Mouse (Mus musculus) ES-E14 (cell line): ENCODE measurements at regions not wholly inside any gene's neighbourhood (a gene's known extent, or its start where the extent isn't known, plus 50 kb on each side); places are given as distances from the start of the nearest gene placed in this dataset.

Source experiments
- DNase-seq: peaks from one replicate; pipeline ENCODE4 v3.0.0-alpha.2; 2013; ENCODE audit warnings: low read depth, low spot score
- H3K27ac ChIP-seq: 2 replicates; pipeline ENCODE4 v1.5.1; 2012; ENCODE audit warnings: low read depth, mild to moderate bottlenecking, low read length, moderate library complexity, mixed read lengths; ENCODE audit not compliant: poor library complexity, insufficient read depth, severe bottlenecking
- H3K36me3 ChIP-seq: 2 replicates; pipeline ENCODE4 v1.6.1; 2012; ENCODE audit warnings: mild to moderate bottlenecking, low read length, moderate library complexity, mixed read lengths; ENCODE audit not compliant: control insufficient read depth, poor library complexity, insufficient read depth, severe bottlenecking
- H3K4me1 ChIP-seq, 2 experiments: fragments of 150-350 bp in 1 of 2; sonication (generic) in 1 of 2; 2 replicates each; pipeline ENCODE4 v1.6.1; 2012; ENCODE audit warnings: low read length in 2 of 2, mild to moderate bottlenecking in 1 of 2, mixed read lengths in 1 of 2; ENCODE audit not compliant: control insufficient read depth in 2 of 2, insufficient read depth in 2 of 2, poor library complexity in 1 of 2
- H3K4me3 ChIP-seq, 2 experiments: fragments of 150-350 bp in 1 of 2; sonication (generic) in 1 of 2; 2 replicates each; pipeline ENCODE4 v1.5.1; 2012; ENCODE audit warnings: low read length in 2 of 2, low read depth in 1 of 2, mild to moderate bottlenecking in 1 of 2, mixed read lengths in 1 of 2; ENCODE audit not compliant: insufficient read depth in 1 of 2, poor library complexity in 1 of 2, severe bottlenecking in 1 of 2
- H3K9ac ChIP-seq: 2 replicates; pipeline ENCODE4 v1.6.1; 2012; ENCODE audit warnings: low read depth, mild to moderate bottlenecking, low read length, mixed read lengths; ENCODE audit not compliant: poor library complexity, insufficient read depth, severe bottlenecking
- H3K9me3 ChIP-seq: fragments of 150-350 bp; sonication (generic); 2 replicates; pipeline ENCODE4 v1.6.1; 2012; ENCODE audit warnings: low read depth, mild to moderate bottlenecking, low read length; ENCODE audit not compliant: control insufficient read depth, insufficient read depth
- CHD2 ChIP-seq: IDR thresholded peaks from 2 replicates; pipeline ENCODE4 v1.6.1; 2014; ENCODE audit warnings: mild to moderate bottlenecking, low read depth, low read length, inconsistent platforms
- HCFC1 ChIP-seq: IDR thresholded peaks from 2 replicates; pipeline ENCODE4 v1.6.1; 2012; ENCODE audit warnings: low read length, inconsistent platforms, borderline replicate concordance; ENCODE audit not compliant: insufficient read depth
- MAFK ChIP-seq: IDR thresholded peaks from 2 replicates; pipeline ENCODE4 v1.6.1; 2014; ENCODE audit warnings: mild to moderate bottlenecking, low read depth, low read length, inconsistent platforms; ENCODE audit not compliant: insufficient read depth
- ZC3H11A ChIP-seq: IDR thresholded peaks from 2 replicates; pipeline ENCODE4 v1.6.1; 2012; ENCODE audit warnings: low read depth, mild to moderate bottlenecking, inconsistent platforms, low read length, borderline replicate concordance
- ZNF384 ChIP-seq: IDR thresholded peaks from 2 replicates; pipeline ENCODE4 v1.6.1; 2012; ENCODE audit warnings: low read depth, low read length, inconsistent platforms
- in situ Hi-C, 2 experiments: fragments of 600-800 bp; cut with MboI; formaldehyde crosslinking; loops; one replicate each; pipeline ENCODE4 v1.15.1; 2025; ENCODE audit warnings: low sequenced_read_pairs in 2 of 2, inconsistent platforms in 1 of 2; ENCODE audit not compliant: unreplicated experiment in 2 of 2

- no peak for TF ChIP-seq HCFC1
- no peak for TF ChIP-seq CHD2
- TF ChIP-seq MAFK: no peak
- no peak for TF ChIP-seq ZNF384
- no peak for TF ChIP-seq ZC3H11A
- no peak for DNase-seq
- H3K9me3 ChIP-seq: no peaks in the 10 kb centered on the region
- H3K36me3 ChIP-seq: no peaks in the 10 kb centered on the region
- peaks cover 0 to 3% of the 10 kb centered on the region in 2 experiments; a peak in 1 of 4 replicates for H3K4me1 ChIP-seq
- in situ Hi-C loops: no loop called here
- no peak overlapping the region for H3K27ac ChIP-seq
- no peak overlapping the region for H3K4me3 ChIP-seq
- no peak overlapping the region for H3K9ac ChIP-seq
These were observed 99.7 kb upstream of the Lgalsl start for GRCm38 (mm10) chr11:20930573-20930972.

GRCm38 (mm10) chr11:20934191-20935062, 103.6 kb upstream of the Lgalsl start:
- Histone ChIP-seq H3K4me1 (no peaks in the 10 kb centered on the region), H3K9me3 (no peaks in the 10 kb centered on the region), H3K4me3 (no peak overlapping the region), H3K36me3 (no peaks in the 10 kb centered on the region), H3K9ac (no peak overlapping the region), H3K27ac (no peak overlapping the region)
- no peak for DNase-seq
- in situ Hi-C loops: no loop called here
- no peak for TF ChIP-seq ZC3H11A
- no peak for TF ChIP-seq ZNF384
- TF ChIP-seq CHD2: no peak
- no peak for TF ChIP-seq HCFC1
- no peak for TF ChIP-seq MAFK

GRCm38 (mm10) chr11:20935063-20935370, 104.2 kb upstream of the Lgalsl start:
- Histone ChIP-seq H3K4me3 (no peak overlapping the region), H3K9ac (no peak overlapping the region), H3K4me1 (no peaks in the 10 kb centered on the region), H3K9me3 (no peaks in the 10 kb centered on the region), H3K36me3 (no peaks in the 10 kb centered on the region), H3K27ac (no peak overlapping the region)
- in situ Hi-C loops: no loop called here
- no peak for DNase-seq
- TF ChIP-seq HCFC1 (no peak), CHD2 (no peak), MAFK (no peak), ZNF384 (no peak), ZC3H11A (no peak)

GRCm38 (mm10) chr11:20935910-20936309, 105.1 kb upstream of the Lgalsl start:
- in situ Hi-C loops: no loop called here

More at GRCm38 (mm10) chr11:20935910-20936309, 105.1 kb upstream of the Lgalsl start:
- no peaks in the 10 kb centered on the region for H3K36me3 ChIP-seq
- no peaks in the 10 kb centered on the region for H3K4me1 ChIP-seq
- H3K4me3 ChIP-seq: no peak overlapping the region
- no peak for DNase-seq
- H3K27ac ChIP-seq: no peak overlapping the region
- no peak overlapping the region for H3K9ac ChIP-seq
- H3K9me3 ChIP-seq: no peaks in the 10 kb centered on the region
- TF ChIP-seq MAFK (no peak), HCFC1 (no peak), ZNF384 (no peak), ZC3H11A (no peak), CHD2 (no peak)
